Mouse (Mus musculus) spleen, adult 2 months (tissue): ENCODE measurements around the gene Mrnip. TPM values are rescaled to one million over a fixed set of nuclear protein-coding genes. Genes with fewer than 3 reads are reported as not detected.

Experiments
- DNase-seq, 2 experiments: peaks; one replicate each; pipeline versions ENCODE4 v3.0.0 to v3.0.0-alpha.2; 2012 to 2021; ENCODE audit warnings: low spot score in 2 of 2, low read depth in 1 of 2
- H3K27ac ChIP-seq: fragments of 200-500 bp; 2 replicates; pipeline ENCODE4 v1.5.1; 2012; ENCODE audit warnings: low read length, inconsistent platforms; ENCODE audit not compliant: insufficient read depth
- H3K27me3 ChIP-seq: fragments of 200-500 bp; 2 replicates; pipeline ENCODE4 v1.6.1; 2012; ENCODE audit warnings: mild to moderate bottlenecking, moderate library complexity, low read length, inconsistent platforms; ENCODE audit not compliant: control insufficient read depth, insufficient read depth
- H3K36me3 ChIP-seq: fragments of 200-500 bp; 2 replicates; pipeline ENCODE4 v1.6.1; 2012; ENCODE audit warnings: mild to moderate bottlenecking, low read length, inconsistent platforms; ENCODE audit not compliant: control insufficient read depth, insufficient read depth
- H3K4me1 ChIP-seq: fragments of 200-500 bp; 2 replicates; pipeline ENCODE4 v1.6.1; 2011; ENCODE audit warnings: inconsistent platforms; ENCODE audit not compliant: control insufficient read depth, insufficient read depth, insufficient read length
- H3K4me3 ChIP-seq: fragments of 200-500 bp; 2 replicates; pipeline ENCODE4 v1.5.1; 2011; ENCODE audit warnings: mild to moderate bottlenecking, inconsistent platforms; ENCODE audit not compliant: insufficient read depth, insufficient read length; ENCODE audit errors: extremely low read depth
- CTCF ChIP-seq: fragments of 200-500 bp; IDR thresholded peaks from 2 replicates; pipeline ENCODE4 v1.5.1; 2011; ENCODE audit warnings: mild to moderate bottlenecking, inconsistent platforms; ENCODE audit not compliant: insufficient read depth, insufficient read length, insufficient replicate concordance; ENCODE audit errors: extremely low read depth
- POLR2A ChIP-seq: fragments of 200-500 bp; IDR thresholded peaks from 2 replicates; pipeline ENCODE4 v1.6.1; 2011; ENCODE audit warnings: low read depth, low read length, inconsistent platforms
- WGBS: fragments of 180-500 bp; shearing (Covaris S2); methylation state at CpG from one replicate; pipeline ENCODE4 v1.1.7; 2018; 5-methylcytosine and 5-hydroxymethylcytosine counted together
- polyA plus RNA-seq: library from polyadenylated mRNA; depleted of rRNA; stranded (reverse); fragments of >200 nt; gene quantifications from 2 replicates; pipeline ENCODE4 v1.2.3, GENCODE M21; 2012

The Mrnip gene
- polyA plus RNA-seq, 1 experiment, result 2.4 TPM

DNA sequence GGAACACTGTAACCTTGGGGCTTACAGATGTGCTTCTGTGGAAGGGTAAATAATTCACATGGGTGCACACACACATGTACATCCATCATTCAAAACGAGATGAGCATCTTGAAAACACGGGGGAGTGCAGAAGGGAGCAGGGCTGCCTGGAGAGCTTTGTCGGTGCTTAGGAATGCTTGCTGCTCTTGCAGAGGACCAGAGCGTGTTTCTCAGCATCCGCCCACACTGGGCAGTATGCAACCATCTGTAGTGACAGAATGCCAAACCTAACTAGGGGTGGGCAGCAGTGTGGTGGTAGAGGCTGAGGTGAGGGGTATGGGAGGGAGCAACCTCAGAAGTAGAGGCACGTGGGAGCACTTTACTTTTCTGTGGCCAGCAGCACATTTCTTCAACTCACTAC is 2.9 kb downstream of the Mrnip start:
- TF ChIP-seq POLR2A (no peak), CTCF (no peak)
- no peak overlapping the region for H3K4me3 ChIP-seq
- H3K36me3 ChIP-seq, result no peaks in the 10 kb centered on the region
- H3K27ac ChIP-seq, result no peak overlapping the region
- no peaks in the 10 kb centered on the region for H3K27me3 ChIP-seq
- no peak for DNase-seq
- H3K4me1 ChIP-seq, result no peaks in the 10 kb centered on the region
- WGBS, result 89% methylated on average over 6 of the region's 6 CpGs

DNA sequence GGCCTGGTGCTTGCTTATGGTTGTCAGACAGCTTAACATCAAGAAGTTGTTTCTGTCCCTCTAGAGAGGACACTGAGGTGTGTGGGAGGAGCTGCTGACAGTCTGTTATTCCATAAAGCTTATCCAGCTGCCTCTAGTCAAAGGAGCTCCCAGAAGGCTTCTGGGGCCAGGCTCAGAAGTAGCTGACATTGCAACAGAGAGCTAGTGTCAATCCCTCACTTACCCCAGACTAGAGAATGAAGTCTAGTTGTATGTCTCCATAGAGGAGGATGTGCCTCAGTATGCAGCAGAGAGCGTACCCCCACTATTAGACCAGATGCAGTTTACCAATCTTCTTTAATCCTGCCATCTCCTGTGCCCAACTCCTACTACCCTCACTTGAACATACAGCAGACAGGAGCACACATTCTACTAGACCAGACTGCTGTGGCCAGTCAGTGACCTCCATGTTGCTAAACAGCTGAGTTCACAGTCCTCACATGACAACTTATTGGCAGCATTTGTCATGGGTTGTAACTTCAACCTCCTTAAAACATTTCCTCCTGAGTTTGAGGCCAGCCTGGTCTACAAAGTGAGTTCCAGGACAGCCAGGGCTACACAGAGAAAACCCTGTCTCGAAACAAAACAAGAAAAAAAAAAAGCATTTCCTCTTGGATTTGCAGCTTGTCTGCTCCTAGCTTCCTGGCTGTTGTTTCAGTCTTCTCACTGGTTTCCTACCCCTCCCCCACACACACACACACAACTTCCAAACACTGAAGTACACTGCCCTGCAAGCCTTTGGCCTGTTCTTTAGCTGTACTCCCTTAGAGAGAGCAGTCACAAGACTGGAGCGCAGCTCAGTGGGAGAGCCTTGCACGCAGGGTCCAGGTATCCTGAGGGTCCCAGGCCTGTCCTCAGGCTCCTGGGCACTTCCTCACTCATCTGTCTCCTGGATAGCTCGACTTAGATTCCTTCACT is 4.6 kb downstream of the Mrnip start:
- 87% methylated on average over 5 of the region's 5 CpGs for WGBS
- Histone ChIP-seq H3K36me3 (no peaks in the 10 kb centered on the region), H3K27ac (no peak overlapping the region), H3K27me3 (no peaks in the 10 kb centered on the region), H3K4me3 (no peak overlapping the region), H3K4me1 (no peaks in the 10 kb centered on the region)
- no peak for DNase-seq
- TF ChIP-seq POLR2A, result no peak
- no peak for TF ChIP-seq CTCF

DNA sequence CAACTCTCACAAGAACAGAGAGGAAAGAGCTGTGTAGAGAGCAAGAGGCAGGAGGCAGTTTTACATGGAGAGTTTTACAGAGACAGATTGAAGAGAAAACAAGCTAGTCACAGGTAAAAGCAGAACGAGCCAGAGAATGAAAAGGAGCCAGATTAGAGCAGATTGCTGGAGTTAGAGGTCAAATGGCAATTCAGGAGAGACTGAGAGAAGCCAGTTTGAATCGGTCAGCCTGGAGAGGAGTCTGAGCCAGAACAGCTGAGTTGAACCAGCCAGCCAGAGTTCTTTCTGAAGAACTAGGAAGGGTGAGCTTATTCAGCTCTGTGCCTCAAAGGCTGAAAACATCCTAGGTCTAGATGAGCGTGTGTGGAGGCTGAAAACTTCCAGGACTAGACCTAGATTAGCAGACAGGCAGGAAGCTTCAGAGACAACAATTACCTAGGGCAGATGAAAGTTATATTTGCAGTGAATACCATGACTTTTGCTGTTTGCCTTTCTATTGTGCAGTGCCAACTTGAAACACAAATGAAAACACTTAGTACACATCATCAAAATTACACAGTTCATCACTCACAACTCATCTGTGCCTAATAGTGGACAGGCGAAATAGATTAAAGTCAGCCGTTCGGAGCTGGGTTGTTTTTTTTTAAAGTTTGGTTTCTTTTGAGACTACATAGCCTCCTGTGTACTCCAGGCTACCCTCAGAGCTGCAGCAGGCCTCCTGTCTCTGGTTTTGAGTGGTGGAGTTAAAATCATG is 6.4 kb downstream of the Mrnip start:
- Histone ChIP-seq H3K4me3 (no peak overlapping the region), H3K27me3 (no peaks in the 10 kb centered on the region), H3K36me3 (no peaks in the 10 kb centered on the region), H3K27ac (no peak overlapping the region), H3K4me1 (no peaks in the 10 kb centered on the region)
- no peak for DNase-seq
- 89% methylated on average over 6 of the region's 6 CpGs for WGBS
- TF ChIP-seq CTCF, result no peak
- TF ChIP-seq POLR2A, result no peak

DNA sequence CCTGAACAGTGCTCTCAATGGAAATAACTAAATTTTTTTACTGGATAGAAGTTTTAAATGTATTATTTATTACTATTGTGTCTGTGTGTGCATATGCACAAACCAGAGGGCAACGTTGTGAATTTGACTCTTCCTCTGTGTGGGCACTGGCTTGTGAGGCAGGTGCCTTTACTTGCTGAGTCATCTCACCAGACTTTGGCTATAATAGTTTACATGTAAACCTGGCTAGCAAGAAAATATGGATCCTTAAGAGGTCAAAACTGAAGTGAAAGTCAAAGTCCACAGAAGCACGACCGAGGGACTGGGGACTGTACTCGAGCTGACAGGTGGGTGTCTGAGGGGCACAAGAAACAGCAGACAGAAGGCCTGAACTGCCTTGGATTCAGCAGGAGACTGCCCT is 8.5 kb downstream of the Mrnip start:
- Histone ChIP-seq H3K4me1 (no peaks in the 10 kb centered on the region), H3K27ac (no peak overlapping the region), H3K27me3 (no peaks in the 10 kb centered on the region), H3K4me3 (no peak overlapping the region), H3K36me3 (no peaks in the 10 kb centered on the region)
- WGBS, result 40% methylated on average over 4 of the region's 4 CpGs
- no peak for DNase-seq
- TF ChIP-seq POLR2A, result no peak

DNA sequence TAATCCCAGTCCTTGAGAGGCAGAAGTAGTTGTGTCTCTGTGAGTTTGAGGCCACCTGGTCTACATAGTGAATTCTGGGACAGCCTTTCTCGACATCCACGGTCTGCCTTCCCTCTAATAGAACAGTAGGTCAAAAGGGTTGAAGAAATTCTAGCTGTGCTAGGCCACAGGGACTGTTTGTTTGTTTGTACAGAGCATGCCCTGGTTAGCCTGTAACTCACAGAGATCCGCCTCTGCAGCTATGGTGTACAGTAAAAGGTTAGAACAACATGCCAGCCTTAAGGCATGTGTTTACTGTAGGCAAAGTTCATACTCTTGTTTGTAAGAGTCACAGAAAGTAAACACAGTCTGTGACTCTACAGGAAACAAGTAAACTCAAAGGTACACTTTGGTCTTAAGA is 10.5 kb downstream of the Mrnip start:
- WGBS, result 95% methylated on average over 3 of the region's 3 CpGs
- no peak overlapping the region for H3K27ac ChIP-seq
- H3K4me1 ChIP-seq, result no peaks in the 10 kb centered on the region
- H3K27me3 ChIP-seq, result no peaks in the 10 kb centered on the region
- no peak overlapping the region for H3K4me3 ChIP-seq
- DNase-seq, result no peak
- TF ChIP-seq POLR2A (no peak), CTCF (no peak)
- H3K36me3 ChIP-seq, result no peaks in the 10 kb centered on the region

DNA sequence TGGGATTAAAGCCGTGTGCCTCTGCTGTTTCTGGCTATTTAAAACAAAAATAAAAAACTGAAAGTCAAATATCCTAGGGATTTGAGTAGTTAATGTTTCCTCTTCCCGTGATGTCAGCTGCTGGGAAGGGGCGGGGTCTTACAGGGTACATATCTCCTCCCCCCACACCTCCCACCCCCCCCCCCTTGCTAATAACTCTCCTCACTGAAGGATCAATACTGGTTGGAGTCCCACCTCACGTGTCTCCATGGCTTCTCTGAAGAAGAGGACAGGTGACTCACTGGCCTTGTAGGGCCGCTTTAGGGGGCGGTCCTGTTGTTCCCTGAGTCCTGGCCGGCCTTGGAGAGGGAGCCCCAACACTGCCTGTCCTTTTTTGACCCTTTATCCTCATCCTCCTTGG is 14.4 kb downstream of the Mrnip start:
- no peak overlapping the region for H3K27ac ChIP-seq
- H3K36me3 ChIP-seq, result no peaks in the 10 kb centered on the region
- no peaks in the 10 kb centered on the region for H3K4me1 ChIP-seq
- no peak overlapping the region for H3K4me3 ChIP-seq
- 81% methylated on average over 7 of the region's 7 CpGs for WGBS
- H3K27me3 ChIP-seq, result no peaks in the 10 kb centered on the region
- TF ChIP-seq POLR2A, result no peak
- TF ChIP-seq CTCF, result no peak
- no peak for DNase-seq

DNA sequence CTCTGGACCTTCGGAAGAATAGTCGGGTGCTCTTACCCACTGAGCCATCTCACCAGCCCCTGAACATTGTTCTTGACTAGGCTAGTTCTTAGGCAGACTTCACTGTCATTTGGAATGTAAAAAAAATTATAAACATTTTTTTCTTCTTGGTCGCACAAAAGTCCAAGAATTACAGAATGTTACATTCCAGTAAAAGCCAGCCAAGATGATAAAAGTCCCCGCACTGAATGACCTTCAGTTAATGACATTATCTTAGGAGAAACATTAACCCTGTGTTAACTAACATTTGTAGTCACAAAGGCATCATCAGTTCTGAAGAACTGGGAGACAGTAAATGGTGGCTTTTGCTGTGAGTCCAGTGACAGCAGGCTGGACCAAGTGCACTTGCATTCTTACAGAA is 16.1 kb downstream of the Mrnip start:
- TF ChIP-seq CTCF (no peak), POLR2A (no peak)
- H3K27me3 ChIP-seq, result no peaks in the 10 kb centered on the region
- no peaks in the 10 kb centered on the region for H3K4me1 ChIP-seq
- WGBS, result 86% methylated on average over 4 of the region's 4 CpGs
- H3K36me3 ChIP-seq, result no peaks in the 10 kb centered on the region
- no peak overlapping the region for H3K27ac ChIP-seq
- no peak overlapping the region for H3K4me3 ChIP-seq
- DNase-seq, result no peak
